Mouse (Mus musculus): ENCODE measurements around the gene Tmem30c.

Tmem30c gene

DNA sequence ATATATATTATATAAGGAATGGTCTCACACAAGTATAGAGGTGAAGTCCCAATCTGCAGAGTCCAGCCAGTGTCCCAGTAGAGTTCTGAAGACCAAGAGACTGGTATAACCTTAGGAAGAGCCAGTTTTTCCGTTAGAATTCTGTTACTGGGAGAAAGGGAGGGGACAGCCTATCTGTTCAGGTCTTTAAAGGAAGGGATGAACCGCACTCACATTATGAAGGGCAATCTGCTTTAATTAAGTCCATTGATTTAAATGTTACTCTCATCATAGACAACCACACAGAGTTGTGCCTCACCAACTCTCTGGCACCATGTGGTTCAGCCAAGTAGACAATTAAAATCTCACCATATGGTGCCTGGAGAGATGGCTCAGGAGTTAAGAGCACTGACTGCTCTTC is at the start of gene Tmem30c:
TSS of gene Tmem30c (minus strand) at position 101 of the 400 bp plus-strand sequence.
- in situ Hi-C loops (cut with MboI, MseI), result loop anchor here (5.0 kb wide), 1 partner anchor 45 kb away; no protein-coding TSS in a partner anchor

DNA sequence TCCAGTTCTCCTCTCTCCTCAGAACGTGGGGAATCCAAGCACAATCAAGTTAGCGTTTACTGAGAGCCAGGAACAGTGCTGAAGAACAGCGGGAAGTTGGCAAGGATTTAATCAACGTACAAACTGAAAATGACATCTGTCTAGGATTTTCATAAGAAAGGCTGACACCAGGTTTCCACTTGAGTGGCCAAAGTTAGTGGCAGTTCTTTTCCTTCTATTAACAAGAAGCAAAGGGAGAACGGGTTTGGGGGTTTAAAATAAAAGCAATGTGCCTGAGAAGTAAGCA is 47.9 kb upstream of the Tmem30c start:
- in situ Hi-C loops (cut with MboI, MseI), result no loop called here

DNA sequence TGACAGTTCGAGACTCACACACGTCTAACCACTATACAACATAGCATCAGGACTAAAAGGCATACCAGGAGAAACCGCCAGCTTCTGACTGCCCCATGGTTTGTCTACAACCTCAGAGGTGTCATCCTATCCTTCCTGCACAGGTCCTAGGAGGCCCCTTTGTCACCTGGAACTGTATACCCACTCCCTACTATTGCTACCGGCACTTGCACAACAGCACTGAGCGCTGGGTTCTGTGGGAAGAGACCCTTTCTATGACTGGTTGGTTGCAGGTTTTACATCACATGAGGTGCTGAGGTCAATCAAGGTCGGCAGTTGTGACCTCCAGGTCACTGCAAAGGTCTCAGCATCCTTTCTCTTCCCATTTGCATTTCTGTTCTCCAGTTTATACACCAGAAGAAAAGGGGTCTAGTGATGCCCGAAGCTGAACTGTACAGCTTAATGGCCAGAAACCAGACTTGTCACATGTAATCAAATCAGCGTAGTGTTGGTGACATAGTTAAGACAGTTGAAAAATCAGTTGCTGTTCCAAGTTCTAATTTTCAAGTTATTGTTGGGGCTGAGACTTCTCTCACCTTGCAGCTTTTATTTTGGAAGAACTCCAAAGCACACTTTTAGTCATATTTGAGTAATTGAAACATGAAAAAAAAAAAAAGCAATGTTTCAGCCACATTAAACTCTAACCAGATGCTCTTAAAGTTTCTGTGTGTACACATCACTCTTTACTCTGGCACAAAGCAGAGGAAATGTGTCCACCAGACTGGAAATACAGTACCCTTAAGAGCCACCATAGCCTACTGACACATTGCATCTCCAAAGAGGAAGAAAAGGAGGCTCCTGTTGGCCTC is 47.3 kb upstream of the Tmem30c start:
- in situ Hi-C loops (cut with MboI, MseI), result no loop called here

DNA sequence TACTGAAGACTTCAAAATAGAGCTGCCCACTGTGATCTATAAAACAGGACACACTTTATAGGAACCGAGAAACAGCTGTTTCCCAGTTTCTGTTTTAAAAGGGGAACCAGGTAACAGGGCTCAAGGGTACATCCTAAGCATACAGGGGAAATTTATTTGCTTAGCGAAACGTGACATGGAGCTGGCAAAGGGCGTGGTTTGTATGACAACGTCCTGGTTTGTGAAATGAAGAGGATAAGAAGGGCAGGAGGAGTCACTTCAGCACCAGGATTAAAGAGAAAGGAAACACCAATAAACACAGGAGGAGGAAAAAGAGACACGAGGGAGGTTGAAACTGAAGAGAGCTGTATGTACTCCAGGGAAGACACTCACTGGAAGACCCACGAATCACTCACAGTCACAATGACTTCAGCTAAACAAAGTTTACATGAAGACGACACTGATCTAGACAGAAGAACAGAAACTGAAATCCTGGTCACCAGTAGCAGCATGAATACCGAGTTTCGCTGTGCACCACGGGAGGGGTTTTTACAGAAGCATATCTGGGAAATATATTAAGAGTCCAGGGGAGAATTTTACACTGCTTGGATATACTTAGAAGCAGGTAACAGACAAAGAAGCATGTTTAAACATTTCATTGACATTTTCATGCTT is 44.2 kb upstream of the Tmem30c start:
- in situ Hi-C loops (cut with MboI, MseI), result no loop called here

DNA sequence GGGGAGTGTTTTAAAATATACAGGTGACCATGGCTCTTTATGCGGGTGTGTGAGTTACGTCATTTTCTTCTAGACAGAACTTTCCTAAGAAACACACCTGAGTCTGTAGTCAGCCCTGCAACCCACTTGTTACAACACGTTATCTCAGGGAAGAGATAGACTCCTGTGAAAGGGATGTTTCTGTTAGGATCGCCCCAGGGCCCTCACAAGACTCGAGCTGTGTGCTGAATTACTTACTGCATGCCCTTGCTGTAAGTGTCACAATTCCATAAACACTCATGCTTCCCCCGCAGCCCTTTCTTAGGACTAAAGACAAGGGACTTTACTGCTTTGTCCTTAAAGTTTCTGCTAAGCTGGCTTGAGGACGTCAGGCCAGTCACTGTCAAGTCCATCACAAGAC is 39.6 kb upstream of the Tmem30c start:
- in situ Hi-C loops (cut with MboI, MseI), result no loop called here

DNA sequence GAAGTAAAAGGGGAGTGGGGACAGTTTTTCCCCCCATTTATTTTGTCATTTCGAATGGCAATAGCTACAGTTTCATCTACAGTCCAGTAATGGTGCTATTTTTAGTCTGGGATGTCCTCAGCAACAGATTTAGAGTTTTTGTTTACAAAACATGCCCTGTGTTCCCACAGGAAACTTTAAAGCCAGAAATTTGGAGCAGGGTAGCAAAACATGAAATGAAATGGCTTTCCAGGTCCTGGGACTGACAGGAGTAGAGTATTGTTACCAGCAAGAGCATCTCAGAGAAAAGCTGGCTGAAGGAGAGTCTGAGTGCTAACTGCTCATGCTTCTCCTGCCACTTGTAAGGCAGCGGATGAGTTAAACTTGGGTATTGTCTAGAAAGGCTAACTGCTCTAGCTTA is 37.4 kb upstream of the Tmem30c start:
- in situ Hi-C loops (cut with MboI, MseI), result no loop called here

DNA sequence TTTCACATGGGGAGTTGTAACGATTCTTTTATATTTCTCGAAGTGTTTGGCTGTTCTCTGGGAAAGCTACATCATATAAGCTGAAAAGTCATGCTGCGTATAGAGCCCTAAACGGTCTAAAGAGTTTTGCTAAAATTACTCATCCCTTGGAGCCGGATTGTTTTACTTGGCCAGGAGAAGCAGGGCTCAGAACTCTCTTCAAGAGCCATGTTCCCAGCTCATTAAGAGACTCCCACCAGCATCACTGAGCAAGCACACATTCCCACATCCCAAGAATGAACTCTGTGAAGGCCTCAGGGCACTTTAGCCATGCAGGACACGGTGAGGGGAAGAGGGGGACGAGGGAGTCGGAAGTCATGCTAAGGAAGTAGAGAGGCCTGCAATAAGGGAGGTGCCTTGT is 36.4 kb upstream of the Tmem30c start:
- in situ Hi-C loops (cut with MboI, MseI), result no loop called here

DNA sequence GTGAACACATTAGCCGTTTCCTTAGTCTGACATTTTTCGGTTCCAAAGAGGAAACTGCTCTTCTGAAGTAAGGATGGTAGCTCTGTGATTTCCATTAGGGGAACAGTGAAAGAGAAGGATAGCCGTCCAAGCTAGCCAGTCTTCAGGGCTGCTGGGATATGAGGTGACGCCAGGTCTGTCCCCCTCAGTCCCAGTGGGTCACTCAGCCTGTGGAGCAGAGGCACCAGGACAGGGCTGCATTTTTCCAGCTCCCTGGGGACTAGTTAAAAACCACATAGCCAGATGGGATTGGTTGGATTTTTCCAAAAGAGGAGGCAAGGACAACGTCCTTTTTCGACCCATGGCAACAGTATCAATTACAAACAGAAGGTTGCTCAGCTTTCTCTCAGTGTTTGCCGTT is 34.3 kb upstream of the Tmem30c start:
- in situ Hi-C loops (cut with MboI, MseI), result no loop called here

DNA sequence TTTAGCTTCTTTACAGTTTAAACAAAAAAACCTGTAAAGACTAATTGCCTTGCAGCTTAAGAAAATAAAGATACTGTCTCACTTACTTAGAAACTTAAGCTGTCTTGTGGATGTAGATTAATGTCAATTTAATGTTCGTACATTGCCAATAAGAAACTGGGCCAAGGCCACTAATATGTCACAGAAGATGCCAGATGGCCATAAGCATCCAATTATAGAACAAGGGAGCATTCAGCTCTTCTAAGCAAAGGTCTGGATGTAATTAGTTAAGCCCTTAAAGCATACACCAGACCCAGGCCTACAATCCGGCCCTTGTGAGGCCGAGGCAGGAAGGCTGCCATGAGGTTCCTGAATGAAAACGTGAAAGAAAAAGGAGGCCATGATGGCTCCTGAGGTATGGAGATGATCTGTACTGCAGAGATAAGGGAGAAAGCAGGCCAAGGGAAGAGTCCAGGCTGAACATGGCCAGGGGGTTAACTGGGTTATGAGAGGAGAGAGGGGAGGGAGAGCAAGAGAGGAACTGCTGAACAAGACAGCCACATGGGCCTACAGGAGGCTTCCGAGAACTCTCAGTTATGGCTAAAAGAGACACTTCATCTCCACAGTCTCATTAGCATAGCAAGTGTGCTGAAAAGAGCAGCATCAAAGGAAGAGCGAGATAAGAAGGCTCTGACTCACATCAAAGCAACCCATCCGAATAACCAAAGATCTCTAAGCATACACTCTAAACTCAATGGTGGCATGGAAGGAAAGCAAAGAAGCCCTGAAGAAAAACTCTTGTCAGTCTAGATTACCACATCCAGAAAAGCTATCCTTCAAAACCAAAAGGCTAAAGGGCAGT is 26.8 kb upstream of the Tmem30c start:
- in situ Hi-C loops (cut with MboI, MseI), result no loop called here

DNA sequence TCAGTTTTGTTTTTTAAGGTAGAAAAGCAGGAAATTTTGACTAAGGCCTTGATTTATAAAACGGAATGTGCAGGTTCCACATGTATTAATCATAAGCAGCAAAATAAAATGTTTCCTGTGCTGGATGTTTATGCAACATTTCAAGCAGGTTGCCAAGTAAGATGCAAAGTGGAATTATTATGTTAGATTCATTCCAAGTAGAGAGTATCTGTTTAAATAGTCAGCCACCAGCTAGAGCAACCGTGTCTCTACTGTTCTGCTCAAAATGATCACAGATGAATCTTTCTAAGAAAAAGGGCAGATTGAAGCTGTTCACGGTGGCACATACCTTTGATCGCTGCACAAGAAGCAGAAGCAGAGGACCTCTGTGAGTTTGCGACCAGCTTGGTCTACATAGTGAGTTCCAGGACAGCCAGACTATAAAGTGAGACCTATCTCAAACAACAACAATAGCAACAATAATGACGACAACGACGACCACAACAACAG is 26.0 kb upstream of the Tmem30c start:
- in situ Hi-C loops (cut with MboI, MseI), result no loop called here

DNA sequence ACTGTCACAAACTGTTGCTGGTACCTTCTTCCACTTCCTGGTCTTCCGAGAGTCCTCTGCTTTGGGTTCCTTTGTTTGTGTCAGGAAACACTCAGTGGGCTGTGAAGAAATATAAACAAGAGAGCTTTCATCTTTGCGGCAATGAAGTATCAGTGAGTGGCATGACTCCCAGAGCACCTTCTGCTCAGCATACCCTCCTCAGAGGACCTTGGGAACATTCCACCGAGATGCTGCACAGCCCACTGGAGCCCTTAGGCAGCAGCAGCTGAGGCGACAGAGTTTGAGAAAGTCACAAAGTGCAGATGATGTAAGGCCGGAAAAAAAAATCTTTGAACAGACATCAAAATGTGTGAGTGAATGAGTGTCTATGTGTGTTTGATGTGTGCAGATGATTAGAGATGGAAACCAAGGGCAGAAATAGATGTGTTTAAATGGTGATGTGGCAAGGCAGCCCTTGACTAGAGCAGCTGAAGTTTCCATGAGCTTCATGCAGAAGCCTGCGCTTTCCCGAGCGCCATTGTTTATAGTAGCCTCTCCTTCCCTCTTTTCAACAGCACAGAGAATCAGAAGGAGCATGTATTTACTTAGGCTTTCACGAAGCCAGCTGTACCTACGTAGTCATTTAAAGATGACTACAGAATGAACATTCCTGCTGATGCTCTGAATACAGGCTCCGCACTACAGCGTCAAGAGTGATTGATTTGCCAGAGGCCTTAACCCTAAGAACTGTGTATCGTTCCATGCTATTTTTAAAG is 25.4 kb upstream of the Tmem30c start:
- in situ Hi-C loops (cut with MboI, MseI), result no loop called here

DNA sequence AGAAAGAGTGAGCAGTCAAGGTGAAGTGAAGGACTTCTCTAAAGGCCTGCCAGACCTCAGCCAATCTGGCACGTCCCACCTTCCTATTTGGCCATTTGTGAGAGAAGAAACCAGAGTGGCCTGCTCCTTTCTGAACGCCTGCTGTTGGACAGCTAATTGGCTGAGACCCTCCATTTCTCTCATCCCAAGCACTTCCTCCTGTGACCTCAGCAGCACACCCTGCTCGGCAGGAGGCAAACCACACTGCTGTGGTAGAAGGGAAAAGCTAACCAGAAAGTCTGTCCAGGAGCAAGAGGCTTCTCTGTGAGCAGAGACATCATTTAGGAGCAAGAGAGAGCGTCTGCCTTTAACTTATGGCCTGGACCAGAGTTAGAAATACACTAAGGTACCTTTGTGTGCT is 24.5 kb upstream of the Tmem30c start:
- in situ Hi-C loops (cut with MboI, MseI), result no loop called here

DNA sequence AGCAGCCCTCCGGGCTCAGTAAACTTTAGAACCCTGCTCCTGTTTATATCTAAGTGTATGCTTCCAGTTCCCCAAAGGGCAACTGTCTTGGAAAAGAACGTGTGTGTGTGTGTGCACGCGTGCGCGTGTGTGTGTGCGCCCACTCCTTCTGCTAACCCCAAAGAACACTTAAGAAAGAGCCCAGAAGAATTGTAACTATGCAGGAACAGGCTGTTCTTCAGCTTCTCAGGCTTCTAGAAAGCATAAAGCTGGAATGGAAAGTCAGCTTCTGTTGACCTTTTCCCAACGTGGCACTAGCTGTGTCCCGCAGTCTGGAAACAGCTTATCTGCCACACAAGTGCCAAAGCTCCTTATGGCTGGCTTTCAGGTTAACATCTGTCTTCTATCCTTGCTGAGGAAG is 22.4 kb upstream of the Tmem30c start:
- in situ Hi-C loops (cut with MboI, MseI), result no loop called here

DNA sequence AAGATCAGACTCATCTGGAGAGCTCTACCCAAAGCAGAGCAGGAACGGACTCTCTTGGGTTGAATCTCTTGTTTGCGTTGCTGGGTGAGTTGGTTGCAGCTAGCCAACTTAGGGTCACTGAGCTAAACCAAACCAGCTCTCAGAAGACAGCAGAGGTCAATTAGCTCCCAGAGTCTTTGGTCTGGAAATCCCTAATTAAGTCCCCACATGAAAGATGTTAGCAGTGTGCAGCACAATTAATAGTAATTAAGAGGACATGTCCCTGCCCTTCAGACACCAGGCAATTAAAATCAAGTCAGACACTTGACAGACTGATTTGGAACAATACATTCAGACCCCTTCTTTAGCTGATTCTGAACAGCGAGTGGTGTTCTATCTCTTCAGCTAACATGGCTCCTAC is 21.6 kb upstream of the Tmem30c start:
- in situ Hi-C loops (cut with MboI, MseI), result no loop called here

DNA sequence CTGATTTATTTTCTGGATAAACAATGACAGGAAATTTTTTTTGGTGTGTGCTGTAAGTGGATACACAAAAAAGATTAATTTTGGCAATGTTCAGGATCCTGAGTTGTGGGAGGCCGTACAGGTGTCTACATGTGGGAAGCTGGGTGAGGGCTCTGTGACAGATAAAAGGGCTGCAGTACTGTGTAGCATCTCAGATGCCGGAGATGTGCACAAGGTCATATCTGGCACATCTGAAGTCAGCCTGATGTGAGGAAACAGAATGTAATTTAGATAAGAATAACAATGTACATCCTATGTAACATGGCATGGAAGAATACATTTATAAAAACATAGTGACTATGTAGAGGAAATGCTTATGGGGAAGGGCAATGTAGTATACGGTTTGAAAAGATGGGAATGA is 20.8 kb upstream of the Tmem30c start:
- in situ Hi-C loops (cut with MboI, MseI), result no loop called here

DNA sequence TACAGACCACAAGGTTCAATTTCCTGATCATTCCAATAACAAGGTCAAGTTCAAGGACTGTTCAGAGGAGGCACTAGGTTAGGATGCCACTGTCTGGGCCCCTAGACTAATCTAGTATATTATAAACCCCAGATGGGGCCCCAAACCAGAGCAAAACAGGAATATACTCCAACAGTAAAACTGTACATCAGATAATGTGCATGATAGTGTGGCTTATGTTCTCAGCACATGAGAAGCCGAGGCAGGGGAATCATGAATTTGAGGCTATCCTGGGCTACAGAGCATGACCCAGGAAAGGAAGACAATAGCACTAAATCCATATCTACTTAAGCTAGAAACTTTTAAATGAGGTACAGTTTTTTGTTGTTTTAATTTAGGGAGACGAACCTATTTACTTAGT is 19.5 kb upstream of the Tmem30c start:
- in situ Hi-C loops (cut with MboI, MseI), result no loop called here

DNA sequence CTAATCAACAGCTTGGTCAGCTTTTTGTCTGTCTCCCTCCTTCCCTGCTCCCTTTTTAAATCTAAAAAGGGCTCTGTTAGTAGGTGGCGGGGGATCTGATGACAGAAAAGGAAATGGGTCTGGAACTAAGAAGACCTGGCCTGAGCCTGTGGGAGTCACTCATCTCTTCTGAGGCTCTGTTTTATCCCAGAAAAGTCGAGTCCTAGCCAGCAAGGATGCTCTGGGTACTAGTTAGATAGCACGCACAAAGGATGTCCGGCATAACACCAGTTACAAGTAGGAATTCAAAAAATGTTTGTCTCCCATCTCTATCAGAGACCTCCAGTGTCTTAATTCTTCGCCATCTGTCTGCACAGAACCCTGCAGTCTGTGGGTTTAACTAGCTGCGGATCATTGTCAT is 12.8 kb upstream of the Tmem30c start:
- in situ Hi-C loops (cut with MboI, MseI), result no loop called here

DNA sequence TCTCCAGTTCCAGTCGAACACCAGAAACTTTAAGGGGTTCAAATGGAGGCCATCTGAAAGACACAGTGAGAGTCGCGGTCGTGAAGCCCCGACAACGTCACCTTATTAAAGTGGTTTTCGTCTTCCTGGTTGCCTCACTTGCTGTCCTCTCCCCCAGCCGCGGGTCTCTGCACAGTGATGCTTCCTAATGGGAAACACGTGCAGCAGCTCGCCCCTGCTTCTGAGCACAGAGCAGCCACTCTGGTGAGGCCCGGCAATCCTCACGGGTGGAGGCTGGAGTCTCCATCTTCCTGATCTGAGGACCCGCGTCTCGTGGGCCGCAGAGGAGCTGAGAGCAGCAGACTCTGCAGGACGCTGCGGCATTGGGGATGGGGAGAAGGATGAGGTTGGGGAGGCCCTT is 11.1 kb upstream of the Tmem30c start:
- in situ Hi-C loops (cut with MboI, MseI), result no loop called here

DNA sequence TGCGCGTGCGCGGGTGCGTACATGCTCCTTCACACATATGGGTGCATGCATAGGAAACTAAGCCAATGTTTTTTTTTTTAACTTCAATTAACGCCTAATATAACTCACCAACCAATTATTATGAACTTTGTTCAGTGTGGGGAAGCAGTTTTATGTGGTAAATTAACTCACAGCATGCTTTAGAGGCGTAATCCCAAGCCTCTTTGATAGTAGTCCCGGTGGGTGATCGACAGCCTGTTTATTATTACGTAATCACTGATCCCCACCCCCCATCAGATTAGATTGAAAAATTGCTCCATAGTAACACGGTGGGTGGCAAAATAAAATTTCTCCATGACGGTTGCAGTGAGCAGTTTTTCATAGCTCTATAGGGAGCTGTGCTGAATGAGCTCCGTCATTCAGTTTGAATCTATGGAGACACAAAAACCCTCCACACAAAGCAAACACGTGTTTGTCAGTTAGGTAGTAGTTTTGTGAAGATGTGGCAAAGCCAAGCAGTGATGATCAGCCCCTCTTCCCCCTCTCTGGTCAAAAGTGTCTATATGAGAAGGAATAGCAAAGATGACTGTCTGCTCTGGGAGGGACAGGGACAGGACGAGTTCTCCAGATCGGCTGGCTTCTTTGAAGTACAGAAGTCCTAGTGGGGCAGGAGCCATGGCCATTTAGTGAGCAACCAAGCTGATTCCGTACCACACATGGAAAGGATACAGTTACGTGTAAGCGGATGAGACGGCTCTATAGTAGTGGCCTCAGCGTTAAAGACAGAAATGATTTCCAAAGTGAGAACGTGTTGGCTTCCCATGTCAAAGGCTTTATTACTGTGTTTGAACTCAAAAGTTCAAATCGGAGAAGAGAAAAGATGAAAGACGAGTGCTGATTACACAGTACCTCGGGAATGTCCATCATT is 10.4 kb upstream of the Tmem30c start:
- in situ Hi-C loops (cut with MboI, MseI), result no loop called here

DNA sequence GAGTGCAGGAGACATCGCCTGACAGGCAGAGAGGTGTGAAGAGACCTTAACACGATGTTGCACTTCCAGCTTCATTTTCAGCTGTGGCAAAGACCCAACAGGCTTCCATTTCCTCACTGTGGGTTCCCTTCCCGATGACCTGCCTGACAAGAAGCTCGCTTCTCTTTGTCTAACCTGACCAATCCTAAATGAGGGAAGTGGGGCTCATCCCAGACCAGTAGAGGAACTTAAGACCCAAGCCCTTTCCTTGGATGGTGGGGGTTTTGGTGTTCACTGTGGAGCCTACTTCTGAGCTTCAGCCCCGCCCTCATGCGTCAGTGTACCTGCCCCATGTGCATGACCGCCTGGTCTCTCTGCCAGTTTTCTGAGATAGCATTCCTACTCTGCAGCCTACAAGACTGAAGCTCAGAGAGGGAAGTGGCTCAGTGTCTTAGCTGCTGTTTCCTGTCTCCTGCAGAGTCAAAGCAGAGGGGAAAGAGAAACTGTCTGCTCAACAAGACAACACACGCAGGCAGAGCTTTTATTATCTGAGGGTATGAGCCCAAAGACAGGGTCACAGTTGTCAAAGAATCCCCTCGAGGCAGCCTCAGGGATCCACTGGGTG is 8.9 kb upstream of the Tmem30c start:
- in situ Hi-C loops (cut with MboI, MseI), result no loop called here
